Mouse (Mus musculus): ENCODE data around the gene Odf3l1.
"Not testable (repeated sequence)": the region's sequence is repeated elsewhere in the genome, so short reads cannot be mapped to it uniquely, and the experiment has no call there.

Gene Odf3l1

DNA sequence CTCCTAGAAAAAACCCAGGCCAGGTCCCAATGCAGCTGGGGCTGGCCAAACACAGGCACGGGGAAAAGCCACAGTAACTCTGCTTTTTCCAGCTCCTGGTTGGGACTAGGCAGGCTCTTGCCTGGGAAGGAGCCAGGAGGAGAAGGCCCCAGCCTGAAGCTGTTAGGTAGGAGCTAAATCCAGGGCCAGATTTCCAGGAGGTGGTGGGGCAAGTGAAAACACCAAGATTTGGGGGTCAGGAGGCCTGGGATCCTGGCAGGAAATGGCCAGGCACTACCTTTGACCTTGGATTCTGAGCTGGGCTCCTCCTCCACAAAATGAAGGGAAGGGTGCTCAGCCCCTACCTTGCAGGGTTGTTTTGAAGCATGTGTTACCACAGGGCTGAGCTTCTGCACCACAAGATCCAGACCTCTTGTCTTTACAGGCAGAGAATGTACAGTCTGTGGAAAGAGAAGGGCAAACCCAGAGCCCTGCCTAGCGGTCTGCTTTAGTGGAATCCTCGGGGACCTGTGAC, at the start of gene Odf3l1:
Gene Odf3l1, minus strand, starts transcription at position 464 of the 514 bp plus-strand sequence.
- peak; percentile 40 to 62 for DNase-seq

DNA sequence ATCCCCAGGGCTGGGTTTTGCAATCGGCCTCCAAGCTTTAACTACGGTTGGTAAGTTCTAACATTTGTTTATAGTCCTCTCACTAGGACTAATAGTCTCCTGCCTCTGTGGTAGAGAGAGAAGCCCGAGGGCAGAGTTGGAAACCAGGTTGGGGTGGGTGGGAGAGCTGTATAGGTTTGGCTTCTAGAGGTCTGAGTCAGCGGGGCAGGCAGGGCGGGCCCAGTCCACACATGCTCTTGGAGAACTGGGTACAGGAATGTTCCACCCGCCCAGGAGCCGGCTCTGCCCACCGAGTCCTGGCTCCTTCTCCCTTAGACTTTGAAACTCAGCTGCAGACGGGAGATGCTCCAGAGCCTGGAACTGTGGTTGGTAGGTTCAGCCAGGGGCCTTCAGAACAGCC, 49.5 kb upstream of the Odf3l1 start:
- DNase-seq: no peak

DNA sequence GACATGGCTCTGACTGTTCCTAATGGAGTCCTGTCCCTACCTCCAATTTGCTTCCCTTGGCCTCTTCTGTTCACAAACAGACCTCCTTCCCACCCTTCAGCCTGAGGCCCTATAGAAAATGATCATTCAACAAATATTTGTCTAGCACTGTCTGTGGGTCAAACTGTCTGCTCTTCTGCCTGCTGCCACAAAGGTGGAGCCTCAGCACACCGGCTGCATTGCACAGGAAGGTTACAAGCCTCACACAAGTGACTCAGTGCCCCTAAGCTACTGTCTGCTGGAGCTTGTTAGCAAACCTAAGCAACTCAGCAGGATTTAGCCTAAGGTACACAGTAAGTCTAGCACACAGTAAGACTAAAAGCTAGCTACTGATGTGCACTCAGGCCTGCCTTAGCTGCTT, 46.5 kb upstream of the Odf3l1 start:
- no peak for DNase-seq

- DNase-seq: not testable (repeated sequence)
Observed at GRCm38 (mm10) chr9:56909991-56910390, 45.5 kb upstream of the Odf3l1 start.

DNA sequence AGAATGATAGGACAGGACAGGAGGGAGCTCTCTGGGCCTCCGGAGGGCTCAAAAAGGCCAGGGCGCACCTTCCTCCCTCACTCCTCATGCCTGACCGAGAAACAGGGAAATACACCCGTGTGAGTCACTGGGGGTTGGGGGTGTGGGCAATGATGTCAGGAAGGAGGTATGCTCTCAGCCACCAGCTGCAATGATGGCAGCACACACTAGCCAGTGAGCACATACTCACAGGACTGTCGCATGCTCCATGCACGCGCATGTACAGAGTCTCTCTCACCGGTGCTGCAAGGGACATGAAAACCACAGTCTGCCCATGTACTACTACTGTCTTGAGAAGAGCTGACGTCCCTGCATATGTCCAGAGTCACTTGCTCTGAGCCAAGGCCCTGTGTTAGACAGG, 43.1 kb upstream of the Odf3l1 start:
- no peak for DNase-seq

GRCm38 (mm10) chr9:56903662-56904061, 39.2 kb upstream of the Odf3l1 start:
- DNase-seq: no peak

- DNase-seq: no peak
Observed at GRCm38 (mm10) chr9:56901187-56901586, 36.7 kb upstream of the Odf3l1 start.

GRCm38 (mm10) chr9:56900571-56900970, 36.1 kb upstream of the Odf3l1 start:
- peak; percentile 37 to 46 for DNase-seq

DNA sequence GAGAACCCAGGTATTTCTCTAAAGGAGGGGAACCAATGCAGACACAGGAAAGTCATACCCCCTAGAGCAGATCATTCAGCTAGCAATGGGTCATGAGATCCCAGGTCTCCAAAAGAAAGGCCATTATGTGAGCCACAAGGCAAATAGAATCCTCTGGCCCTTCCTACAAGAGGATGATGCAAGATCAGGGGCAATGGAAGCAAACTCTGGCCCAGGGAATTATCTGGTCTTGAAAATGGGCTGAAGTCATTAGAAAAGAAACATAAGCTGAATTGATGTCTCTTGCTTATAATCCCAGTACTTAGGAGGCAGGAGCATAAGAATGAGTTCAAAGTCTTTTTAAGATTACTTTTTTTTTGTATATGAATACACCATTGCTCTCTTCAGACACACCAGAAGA, 35.6 kb upstream of the Odf3l1 start:
- no peak for DNase-seq

DNA sequence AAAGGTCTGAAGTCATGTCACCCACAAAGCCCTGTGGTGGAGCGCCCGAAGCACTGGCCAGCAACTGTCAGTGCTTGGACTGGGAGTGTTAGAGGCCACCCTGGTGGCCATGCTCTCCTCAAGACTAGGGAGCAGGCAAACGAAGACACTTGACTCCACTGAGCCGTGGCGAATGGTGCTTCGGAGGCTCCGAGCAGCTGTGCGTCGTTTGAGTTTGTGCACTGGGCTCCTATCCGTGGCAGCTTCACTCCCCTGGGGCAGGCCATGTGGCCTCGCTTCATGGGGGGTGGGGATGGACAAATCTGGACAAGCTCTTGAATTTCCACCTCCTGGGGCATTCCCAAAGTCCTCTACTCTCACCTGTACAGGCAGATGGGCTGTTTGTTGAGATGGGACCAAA, 34.9 kb upstream of the Odf3l1 start:
- DNase-seq: no peak

DNA sequence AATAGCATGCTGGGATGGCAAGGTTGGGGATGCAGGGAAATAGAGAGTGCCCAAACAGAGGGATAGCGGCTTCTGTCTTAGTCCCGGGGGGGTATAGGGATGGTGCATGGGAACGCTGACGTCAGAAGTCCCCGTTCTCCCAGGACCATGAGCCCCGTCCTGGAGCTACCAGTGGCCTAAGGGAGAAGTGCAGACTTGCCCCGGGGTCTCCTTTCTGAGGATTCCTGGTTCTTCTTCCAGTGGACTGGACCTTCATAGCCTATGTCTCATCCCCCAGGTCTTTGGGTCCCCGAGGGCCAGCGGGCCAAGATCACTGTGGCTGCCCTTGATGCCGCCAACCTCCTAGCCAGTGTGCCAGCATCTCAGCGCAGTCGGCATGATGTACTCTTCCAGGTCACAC, 32.3 kb upstream of the Odf3l1 start:
- no peak for DNase-seq

- peak in 1 of 2 experiments; percentile 67 for DNase-seq
Observed at GRCm38 (mm10) chr9:56894006-56894405, 29.5 kb upstream of the Odf3l1 start.

- no peak for DNase-seq
Observed at GRCm38 (mm10) chr9:56893313-56893712, 28.8 kb upstream of the Odf3l1 start.

DNA sequence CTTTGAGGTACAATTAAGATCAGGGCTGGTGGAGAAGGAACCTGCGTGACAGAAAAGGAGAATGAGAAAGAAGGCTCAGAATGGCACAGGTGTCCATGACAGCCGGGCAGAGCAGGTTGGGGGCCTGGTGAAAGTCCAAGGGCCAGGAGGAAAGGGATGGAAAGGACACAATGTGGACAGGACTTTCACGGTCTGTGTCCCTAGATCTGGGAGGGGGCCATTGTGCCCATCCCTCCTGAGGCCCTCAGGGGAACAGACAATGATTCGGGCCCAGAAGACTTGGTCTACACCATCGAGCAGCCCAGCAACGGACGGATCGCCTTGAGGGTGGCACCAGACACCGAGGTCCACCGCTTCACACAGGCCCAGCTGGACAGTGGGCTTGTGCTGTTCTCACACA, 27.6 kb upstream of the Odf3l1 start:
- DNase-seq: no peak

- peak; percentile 72 to 75 for DNase-seq
Observed at GRCm38 (mm10) chr9:56891517-56892011, 27.1 kb upstream of the Odf3l1 start.

DNA sequence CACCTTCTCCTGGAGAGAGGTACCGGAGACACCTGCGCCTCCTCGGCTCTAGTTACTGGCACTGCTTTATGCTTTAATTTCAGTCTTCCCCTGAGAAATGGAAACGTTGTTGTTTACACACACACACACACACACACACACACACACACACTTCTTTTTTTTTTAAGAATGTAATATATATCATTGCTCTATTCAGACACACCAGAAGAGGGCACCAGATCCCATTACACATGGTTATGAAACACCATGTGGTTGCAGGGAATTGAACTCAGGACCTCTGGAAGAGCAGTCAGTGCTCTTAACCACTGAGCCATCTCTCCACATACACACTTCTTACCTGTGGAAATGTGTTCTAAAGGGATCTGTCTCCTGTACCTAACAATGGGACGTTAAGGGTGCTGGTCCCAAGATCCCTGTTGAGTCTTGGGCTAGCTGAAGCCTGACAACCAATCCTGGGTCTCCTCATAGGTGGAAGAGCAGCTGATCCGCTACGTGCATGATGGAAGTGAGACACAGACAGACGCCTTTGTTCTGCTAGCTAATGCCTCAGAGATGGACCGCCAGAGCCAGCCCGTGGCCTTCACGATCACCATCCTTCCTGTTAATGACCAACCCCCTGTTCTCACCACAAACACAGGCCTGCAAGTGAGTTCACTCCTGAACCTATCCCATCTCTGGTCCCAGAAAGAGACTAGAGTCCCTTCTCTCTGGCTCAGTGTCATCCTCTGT, 26.2 kb upstream of the Odf3l1 start:
- DNase-seq: no peak

- peak; percentile 84 to 86 for DNase-seq
Observed at GRCm38 (mm10) chr9:56889817-56890216, 25.3 kb upstream of the Odf3l1 start.

DNA sequence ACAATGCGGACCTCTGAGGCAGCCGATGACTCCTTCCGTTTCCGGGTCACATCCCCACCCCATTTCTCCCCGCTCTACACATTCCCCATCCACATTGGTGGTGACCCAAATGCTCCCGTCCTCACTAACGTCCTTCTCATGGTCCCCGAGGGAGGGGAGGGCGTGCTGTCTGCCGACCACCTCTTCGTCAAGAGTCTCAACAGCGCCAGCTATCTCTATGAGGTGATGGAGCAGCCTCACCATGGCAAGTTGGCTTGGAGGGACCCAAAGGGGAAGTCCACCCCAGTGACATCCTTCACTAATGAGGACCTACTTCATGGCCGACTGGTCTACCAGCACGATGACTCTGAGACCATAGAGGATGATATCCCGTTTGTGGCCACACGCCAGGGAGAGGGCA, 23.1 kb upstream of the Odf3l1 start:
- no peak for DNase-seq

- no peak for DNase-seq
Observed at GRCm38 (mm10) chr9:56886601-56887000, 22.1 kb upstream of the Odf3l1 start.

DNA sequence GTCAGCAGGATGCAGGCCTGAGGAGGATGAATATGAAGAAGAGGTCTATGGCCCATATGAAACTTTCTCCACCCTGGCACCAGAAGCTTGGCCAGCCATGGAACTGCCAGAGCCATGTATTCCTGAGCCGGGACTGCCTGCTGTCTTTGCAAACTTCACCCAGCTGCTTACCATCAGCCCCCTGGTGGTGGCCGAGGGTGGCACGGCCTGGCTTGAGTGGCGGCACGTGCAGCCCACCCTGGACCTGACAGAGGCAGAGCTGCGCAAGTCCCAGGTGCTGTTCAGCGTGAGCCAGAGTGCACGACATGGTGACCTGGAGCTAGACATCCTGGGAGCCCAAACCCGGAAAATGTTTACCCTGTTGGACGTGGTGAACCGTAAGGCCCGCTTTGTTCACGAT, 21.6 kb upstream of the Odf3l1 start:
- peak in 1 of 2 experiments; percentile 55 for DNase-seq

DNA sequence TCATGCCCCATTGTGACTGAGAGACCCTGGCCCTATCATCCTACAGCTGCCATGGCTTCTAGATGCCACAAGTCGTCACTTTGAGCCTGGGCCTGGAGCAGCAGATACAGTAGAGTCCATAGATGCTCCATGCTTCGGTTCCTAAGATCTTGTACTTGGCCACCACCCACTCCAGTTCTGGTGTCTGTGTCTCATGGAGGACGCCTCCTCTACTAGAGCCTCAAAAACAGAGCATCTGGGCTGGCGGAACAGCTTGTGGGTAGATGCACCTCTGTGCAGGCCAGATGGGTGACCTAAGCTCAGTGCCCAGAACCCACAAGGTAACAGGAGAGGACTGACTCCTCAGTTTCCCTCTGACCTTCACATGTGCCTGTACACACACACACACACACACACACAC, 19.8 kb upstream of the Odf3l1 start:
- no peak for DNase-seq

- DNase-seq: no peak
Observed at GRCm38 (mm10) chr9:56883470-56883869, 19.0 kb upstream of the Odf3l1 start.

- peak; percentile 61 for DNase-seq
Observed at GRCm38 (mm10) chr9:56882818-56883217, 18.3 kb upstream of the Odf3l1 start.

GRCm38 (mm10) chr9:56882283-56882682, 17.8 kb upstream of the Odf3l1 start:
- no peak for DNase-seq

Data from kidney, postnatal 36 days (tissue).